Mouse (Mus musculus) kidney, postnatal 0 days (tissue): ENCODE measurements around the gene Cd40. TPM values are rescaled to one million over a fixed set of nuclear protein-coding genes. Genes with fewer than 3 reads are reported as not detected.
A peak's percentile ranks its signal among the peaks of the same experiment; 100 is the strongest.

Source experiments
- ATAC-seq: fragments of 200-750 bp; cut with Nextera tagmentation; replicated peaks from 2 replicates; pipeline ENCODE4 v1.8.0; 2017; ENCODE audit warnings: low read depth, moderate number of reproducible peaks, moderate TSS enrichment, moderate library complexity; ENCODE audit not compliant: low FRiP score
- DNase-seq: peaks from one replicate; pipeline ENCODE4 v3.0.0-alpha.2; 2016; ENCODE audit warnings: low spot score
- H3K27ac ChIP-seq: fragments of 300-500 bp; sonication (generic); 2 replicates; pipeline ENCODE4 v1.5.1; 2014; ENCODE audit warnings: mild to moderate bottlenecking
- H3K27me3 ChIP-seq: fragments of 300-500 bp; sonication (generic); 2 replicates; pipeline ENCODE4 v1.6.1; 2014; ENCODE audit warnings: low read length, mixed read lengths; ENCODE audit not compliant: insufficient read depth
- H3K36me3 ChIP-seq: fragments of 300-500 bp; sonication (generic); 2 replicates; pipeline ENCODE4 v1.6.1; 2014; ENCODE audit warnings: low read length, mixed read lengths; ENCODE audit not compliant: insufficient read depth
- H3K4me1 ChIP-seq: fragments of 300-500 bp; sonication (generic); replicated peaks from 2 replicates; pipeline ENCODE4 v1.6.1; 2014; ENCODE audit warnings: antibody characterized with exemption, low read length, mixed read lengths; ENCODE audit not compliant: insufficient read depth
- H3K4me2 ChIP-seq: fragments of 300-500 bp; sonication (generic); 2 replicates; pipeline ENCODE4 v1.6.1; 2014; ENCODE audit warnings: mild to moderate bottlenecking, low read length, moderate library complexity, mixed read lengths
- H3K4me3 ChIP-seq: fragments of 300-500 bp; sonication (generic); replicated peaks from 2 replicates; pipeline ENCODE4 v1.5.1; 2014; ENCODE audit warnings: low read depth, low read length
- H3K9ac ChIP-seq: fragments of 300-500 bp; sonication (generic); 2 replicates; pipeline ENCODE4 v1.6.1; 2014; ENCODE audit warnings: low read depth, low read length
- H3K9me3 ChIP-seq: fragments of 300-500 bp; sonication (generic); replicated peaks from 2 replicates; pipeline ENCODE4 v1.6.1; 2016; ENCODE audit warnings: low read length, inconsistent platforms, mixed read lengths
- CTCF ChIP-seq: IDR thresholded peaks from 2 replicates; pipeline ENCODE4 v1.5.1; 2016; ENCODE audit warnings: antibody characterized with exemption, low read depth, mild to moderate bottlenecking, moderate library complexity
- WGBS: fragments of 180-500 bp; shearing (Covaris S2); extraction: QIAGEN DNeasy Blood & Tissue Kit; methylation state at CpG from one replicate; pipeline ENCODE4 v1.1.7; 2014; 5-methylcytosine and 5-hydroxymethylcytosine counted together
- polyA plus RNA-seq: library from polyadenylated mRNA; unstranded; fragments of >200 nt; fragmentation: Nextera tagmentation; extraction: Ambion mirVana; gene quantifications from 2 replicates; pipeline ENCODE4 v1.2.1, GENCODE M21; 2015

Gene Cd40
- polyA plus RNA-seq, 1 experiment from 2014 or later: 16.7 TPM

- no peaks in the 10 kb centered on the region for H3K9me3 ChIP-seq
- WGBS: 66% methylated on average over 16 of the region's 16 CpGs
- H3K4me3 ChIP-seq: no peak overlapping the region
- no peak overlapping the region for H3K9ac ChIP-seq
- no peak overlapping the region for H3K27ac ChIP-seq
- H3K36me3 ChIP-seq: no peaks in the 10 kb centered on the region
- no peak overlapping the region for H3K4me2 ChIP-seq
- no peak for DNase-seq
- TF ChIP-seq CTCF: no peak
- no peaks in the 10 kb centered on the region for H3K4me1 ChIP-seq
- no peak for ATAC-seq
- H3K27me3 ChIP-seq: peaks cover 45% of the 10 kb centered on the region
Observed at GRCm38 (mm10) chr2:165105513-165106079, 50.2 kb downstream of the Cd40 start.

GRCm38 (mm10) chr2:165106585-165106984 lies 51.2 kb downstream of the Cd40 start:
- peaks cover 54% of the 10 kb centered on the region for H3K27me3 ChIP-seq
- no peak overlapping the region for H3K4me2 ChIP-seq
- H3K27ac ChIP-seq: no peak overlapping the region
- no peak for TF ChIP-seq CTCF
- 15% methylated on average over 18 of the region's 18 CpGs for WGBS
- H3K4me3 ChIP-seq: no peak overlapping the region
- H3K4me1 ChIP-seq: no peaks in the 10 kb centered on the region
- H3K9me3 ChIP-seq: no peaks in the 10 kb centered on the region
- DNase-seq (no peak), ATAC-seq (peak; percentile 37; the same call in 1 of the 2 replicates)
- no peak overlapping the region for H3K9ac ChIP-seq
- no peaks in the 10 kb centered on the region for H3K36me3 ChIP-seq

- Histone ChIP-seq H3K27me3 (peaks cover 76% of the 10 kb centered on the region), H3K9ac (no peak overlapping the region), H3K36me3 (no peaks in the 10 kb centered on the region), H3K4me2 (no peak overlapping the region), H3K27ac (no peak overlapping the region), H3K4me3 (no peak overlapping the region), H3K9me3 (no peaks in the 10 kb centered on the region), H3K4me1 (no peaks in the 10 kb centered on the region)
- WGBS: 0% methylated on average over 52 of the region's 54 CpGs
- peak; percentile 92 for DNase-seq
- ATAC-seq: peak; percentile 63
- peak; percentile 81 for TF ChIP-seq CTCF
Observed at GRCm38 (mm10) chr2:165112149-165112548, 56.7 kb downstream of the Cd40 start.

GRCm38 (mm10) chr2:165113733-165114132 lies 58.3 kb downstream of the Cd40 start:
- TF ChIP-seq CTCF: no peak
- WGBS: 15% methylated on average over 11 of the region's 11 CpGs
- Histone ChIP-seq H3K27me3 (peaks cover 76% of the 10 kb centered on the region), H3K9me3 (no peaks in the 10 kb centered on the region), H3K4me1 (no peaks in the 10 kb centered on the region), H3K27ac (no peak overlapping the region), H3K4me3 (no peak overlapping the region), H3K9ac (no peak overlapping the region), H3K36me3 (no peaks in the 10 kb centered on the region), H3K4me2 (no peak overlapping the region)
- DNase-seq: peak; percentile 80
- peak; percentile 73 for ATAC-seq

- ATAC-seq (no peak), DNase-seq (no peak)
- no peaks in the 10 kb centered on the region for H3K36me3 ChIP-seq
- 55% methylated on average over 9 of the region's 9 CpGs for WGBS
- H3K4me1 ChIP-seq: no peaks in the 10 kb centered on the region
- H3K27me3 ChIP-seq: peaks cover 12% of the 10 kb centered on the region; the same call in 1 of the 2 replicates
- H3K9ac ChIP-seq: no peak overlapping the region
- H3K4me3 ChIP-seq: no peak overlapping the region
- no peak overlapping the region for H3K27ac ChIP-seq
- no peak overlapping the region for H3K4me2 ChIP-seq
- no peak for TF ChIP-seq CTCF
- H3K9me3 ChIP-seq: no peaks in the 10 kb centered on the region
Observed at GRCm38 (mm10) chr2:165120765-165121164, 65.3 kb downstream of the Cd40 start.

GRCm38 (mm10) chr2:165121206-165121840 lies 65.9 kb downstream of the Cd40 start:
- no peak overlapping the region for H3K4me3 ChIP-seq
- no peaks in the 10 kb centered on the region for H3K9me3 ChIP-seq
- no peak overlapping the region for H3K4me2 ChIP-seq
- H3K27ac ChIP-seq: no peak overlapping the region
- H3K4me1 ChIP-seq: no peaks in the 10 kb centered on the region
- TF ChIP-seq CTCF: no peak
- H3K9ac ChIP-seq: no peak overlapping the region
- 0 out of 2 replicates have a peak, but pooled peaks cover 11% of the 10 kb centered on the region for H3K27me3 ChIP-seq
- 29% methylated on average over 10 of the region's 10 CpGs for WGBS
- peak; percentile 73 for DNase-seq
- peak; percentile 60 for ATAC-seq
- H3K36me3 ChIP-seq: no peaks in the 10 kb centered on the region

Other genes starting within 250 kb of the Cd40 start
- gene Zswim1, start 232.9 kb upstream of the Cd40 start, polyA plus RNA-seq: 15.5 and 15.8 TPM in 2 replicates
- not detected in 2 replicates for gene Spata25, start 227.1 kb upstream of the Cd40 start, polyA plus RNA-seq
- 219 and 254 TPM in 2 replicates for gene Ctsa, start 222.8 kb upstream of the Cd40 start, polyA plus RNA-seq
- 9.2 and 9.4 TPM in 2 replicates for gene Neurl2, start 222.2 kb upstream of the Cd40 start, polyA plus RNA-seq
- gene Pltp, start 197.9 kb upstream of the Cd40 start, polyA plus RNA-seq: 43.9 and 45.4 TPM in 2 replicates
- gene Pcif1, start 176.3 kb upstream of the Cd40 start, polyA plus RNA-seq: 70.0 and 76.5 TPM in 2 replicates
- 7.5 and 7.6 TPM in 2 replicates for gene Zfp335, start 143.9 kb upstream of the Cd40 start, polyA plus RNA-seq
- gene Mmp9, start 114.8 kb upstream of the Cd40 start, polyA plus RNA-seq: 1.7 and 1.9 TPM in 2 replicates
- 0.68 and 0.74 TPM in 2 replicates for gene Slc12a5, start 94.8 kb upstream of the Cd40 start, polyA plus RNA-seq
- gene Ncoa5, start 20.8 kb upstream of the Cd40 start, polyA plus RNA-seq: 35.6 and 38.6 TPM in 2 replicates
- gene 1700025C18Rik, start 35.1 kb downstream of the Cd40 start, polyA plus RNA-seq: not detected in 2 replicates
- gene Cdh22, start 179.2 kb downstream of the Cd40 start, polyA plus RNA-seq: 1.5 and 1.6 TPM in 2 replicates
- 51.6 and 55.7 TPM in 2 replicates for gene Slc35c2, start 232.2 kb downstream of the Cd40 start, polyA plus RNA-seq